Mouse (Mus musculus) brain, embryonic 18.5 days (tissue): ENCODE data around the gene Ehd3.
A peak's percentile ranks its signal among the peaks of the same experiment; 100 is the strongest.

Source experiments
- DNase-seq: peaks from one replicate; pipeline ENCODE4 v3.0.0-alpha.2; 2012; ENCODE audit warnings: low read depth, low spot score

Ehd3 gene

GRCm38 (mm10) chr17:73803521-73804184 is at the start of gene Ehd3:
Ehd3 (plus strand) TSS chr17:73804134.
- no peak for DNase-seq

- no peak for DNase-seq
Observed at GRCm38 (mm10) chr17:73770964-73771363, 33.0 kb upstream of the Ehd3 start.

DNA sequence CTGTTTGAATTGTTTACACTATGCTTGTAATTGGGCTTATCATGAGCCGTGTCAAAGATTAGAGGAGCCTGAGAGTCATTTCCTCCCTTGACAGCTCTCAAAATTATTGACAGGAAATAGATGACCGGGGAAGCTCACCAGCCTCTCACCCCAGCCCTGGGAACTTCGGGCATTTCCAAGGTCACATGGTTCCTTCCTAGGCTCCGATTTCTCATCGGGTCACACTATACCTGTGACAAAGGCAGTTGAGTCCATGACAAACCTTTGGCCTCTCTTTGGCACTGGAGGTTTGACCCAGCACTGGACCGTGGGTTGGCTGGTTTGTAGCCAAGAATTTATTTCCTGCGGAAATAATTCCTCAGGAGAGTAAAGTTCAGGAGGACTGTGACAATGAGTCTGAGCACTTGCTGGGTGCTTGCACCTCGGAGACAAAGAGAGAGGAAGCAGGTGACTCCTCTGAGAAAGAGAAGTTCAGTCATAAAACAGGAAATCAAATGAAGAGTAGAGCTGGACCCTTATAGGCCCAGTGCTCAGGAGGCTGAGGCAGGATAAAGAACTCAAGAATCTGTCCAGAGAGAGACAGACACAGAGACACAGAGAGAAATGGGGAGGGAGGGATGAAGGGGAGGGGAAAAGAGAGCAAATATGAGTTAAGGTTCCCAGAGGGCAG is 17.2 kb upstream of the Ehd3 start:
- DNase-seq, result no peak

- no peak for DNase-seq
Observed at GRCm38 (mm10) chr17:73790284-73791020, 13.5 kb upstream of the Ehd3 start.

GRCm38 (mm10) chr17:73796789-73797188 is 7.1 kb upstream of the Ehd3 start:
- no peak for DNase-seq

DNA sequence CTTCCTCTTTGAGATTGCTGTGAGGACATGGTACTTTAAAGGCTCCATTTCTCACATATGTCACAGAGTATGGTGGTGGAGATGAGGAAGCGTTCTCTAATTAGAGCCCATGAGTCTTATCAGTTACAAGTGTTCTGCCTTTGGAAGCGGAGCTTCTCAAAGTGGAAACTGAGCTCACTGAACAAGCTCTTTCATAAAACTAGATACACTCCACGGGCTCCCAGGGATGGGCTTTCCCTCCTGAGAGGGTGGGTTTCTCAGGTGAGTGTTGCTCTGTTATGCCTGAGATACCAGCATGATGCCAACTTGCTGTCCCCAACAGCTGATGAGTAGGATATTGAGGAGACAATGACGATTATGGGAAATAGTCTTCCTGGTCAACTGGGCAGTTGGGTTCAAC is 6.2 kb upstream of the Ehd3 start:
- no peak for DNase-seq

DNA sequence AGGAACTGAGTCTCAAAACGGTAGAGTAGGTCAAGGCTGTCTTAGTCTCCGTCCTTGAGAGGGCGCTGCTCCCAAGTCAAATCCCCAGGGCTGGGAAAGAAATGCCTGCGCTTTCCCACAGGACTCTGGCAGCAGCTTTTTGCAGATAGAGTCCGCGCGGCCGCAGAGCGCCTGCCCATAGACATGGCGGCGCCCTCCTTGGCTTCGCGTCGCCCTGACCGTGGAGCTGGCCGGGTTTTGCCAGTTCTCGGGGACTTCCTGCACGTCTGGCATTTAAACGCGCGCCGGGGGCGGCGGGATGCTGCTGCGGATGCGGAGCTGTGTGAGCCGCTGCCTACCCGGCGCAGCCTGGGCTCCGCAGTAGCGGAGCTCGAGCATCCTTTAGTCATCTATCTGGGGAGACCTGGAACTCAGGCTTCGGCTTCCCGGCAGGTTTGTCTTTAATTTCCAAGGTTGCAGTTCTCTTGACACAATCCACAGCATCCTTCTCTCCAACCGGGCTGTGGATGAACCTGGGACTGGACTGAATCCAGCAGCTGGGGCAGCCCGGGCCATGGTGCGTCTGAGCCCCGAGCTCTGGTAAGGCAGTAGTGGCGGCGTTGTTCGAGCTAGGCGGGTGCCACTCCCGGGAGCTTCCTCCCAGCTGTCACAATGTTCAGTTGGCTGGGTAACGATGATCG is 798 bp downstream of the Ehd3 start:
- DNase-seq, result peak; percentile 87

DNA sequence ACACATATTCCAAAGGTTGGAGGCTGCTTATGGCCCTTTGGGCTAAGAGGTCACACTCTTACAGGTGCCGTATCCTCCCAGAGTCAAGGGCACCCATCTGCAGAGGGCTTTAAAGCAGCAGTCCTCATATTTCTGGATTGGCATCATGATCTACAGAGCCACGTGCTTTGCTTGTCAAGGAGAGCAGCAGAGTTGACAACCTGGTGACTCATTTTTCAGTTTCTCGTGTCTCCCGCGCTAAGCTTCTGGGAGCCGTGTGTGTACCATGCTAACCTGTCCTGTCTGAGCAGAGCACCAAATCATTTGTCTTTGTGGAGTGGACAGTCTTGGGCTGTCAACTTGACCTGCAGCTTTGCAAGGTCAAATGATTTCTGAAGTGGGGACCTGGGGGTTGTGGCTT is 2.4 kb downstream of the Ehd3 start:
- no peak for DNase-seq

GRCm38 (mm10) chr17:73807211-73807610 is 3.3 kb downstream of the Ehd3 start:
- no peak for DNase-seq

- DNase-seq, result no peak
Observed at GRCm38 (mm10) chr17:73808431-73808830, 4.5 kb downstream of the Ehd3 start.

GRCm38 (mm10) chr17:73810801-73811200 is 6.9 kb downstream of the Ehd3 start:
- DNase-seq, result no peak

DNA sequence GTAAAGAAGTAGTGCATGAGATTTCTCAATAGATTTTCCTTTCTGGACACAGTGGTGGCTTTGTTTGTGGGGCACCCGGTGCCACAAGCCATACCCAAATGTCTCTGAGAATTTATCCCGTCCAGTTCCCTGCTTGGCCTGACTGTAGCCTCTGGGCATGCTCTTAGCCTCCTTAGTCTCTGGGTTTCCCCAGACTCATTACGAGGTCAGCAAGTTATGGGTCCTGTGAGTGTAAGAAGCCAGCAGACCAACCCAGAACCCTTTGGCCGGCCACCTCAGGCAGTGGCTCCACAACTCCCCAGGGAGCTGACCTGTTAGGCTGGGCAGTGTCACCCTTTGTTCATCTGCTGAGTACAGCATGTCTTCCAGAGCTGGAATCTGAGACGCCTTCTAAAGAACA is 7.6 kb downstream of the Ehd3 start:
- no peak for DNase-seq

DNA sequence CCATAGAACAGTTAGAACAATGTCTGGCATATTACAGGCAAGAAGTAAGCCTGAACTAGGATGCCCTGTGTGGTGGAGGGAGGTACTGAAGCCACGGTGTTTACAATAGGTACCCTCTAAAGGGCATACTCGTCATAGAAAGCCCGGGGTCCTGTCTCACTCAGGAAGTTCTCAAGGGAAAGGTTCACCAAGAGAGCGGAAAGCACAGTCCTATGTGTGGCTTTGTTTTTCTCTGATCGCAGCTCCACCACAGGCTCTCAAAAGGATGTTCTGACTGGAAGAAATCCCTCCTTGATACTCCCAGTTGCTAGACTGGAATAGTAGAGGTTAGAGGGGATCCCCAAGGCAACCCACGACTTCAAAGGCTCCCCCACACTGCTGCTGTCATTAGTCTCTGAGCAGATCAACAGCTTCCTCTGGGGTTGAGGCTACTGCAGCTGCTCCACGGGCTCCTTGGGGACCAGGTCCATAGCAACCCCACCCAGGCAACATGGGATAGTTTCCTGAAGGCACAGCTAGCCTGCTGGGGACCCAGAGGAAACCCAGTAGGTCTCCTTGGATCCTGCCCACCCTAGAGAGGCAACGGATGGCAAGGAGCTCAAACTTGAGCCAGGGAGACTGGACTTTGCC is 9.2 kb downstream of the Ehd3 start:
- no peak for DNase-seq

DNA sequence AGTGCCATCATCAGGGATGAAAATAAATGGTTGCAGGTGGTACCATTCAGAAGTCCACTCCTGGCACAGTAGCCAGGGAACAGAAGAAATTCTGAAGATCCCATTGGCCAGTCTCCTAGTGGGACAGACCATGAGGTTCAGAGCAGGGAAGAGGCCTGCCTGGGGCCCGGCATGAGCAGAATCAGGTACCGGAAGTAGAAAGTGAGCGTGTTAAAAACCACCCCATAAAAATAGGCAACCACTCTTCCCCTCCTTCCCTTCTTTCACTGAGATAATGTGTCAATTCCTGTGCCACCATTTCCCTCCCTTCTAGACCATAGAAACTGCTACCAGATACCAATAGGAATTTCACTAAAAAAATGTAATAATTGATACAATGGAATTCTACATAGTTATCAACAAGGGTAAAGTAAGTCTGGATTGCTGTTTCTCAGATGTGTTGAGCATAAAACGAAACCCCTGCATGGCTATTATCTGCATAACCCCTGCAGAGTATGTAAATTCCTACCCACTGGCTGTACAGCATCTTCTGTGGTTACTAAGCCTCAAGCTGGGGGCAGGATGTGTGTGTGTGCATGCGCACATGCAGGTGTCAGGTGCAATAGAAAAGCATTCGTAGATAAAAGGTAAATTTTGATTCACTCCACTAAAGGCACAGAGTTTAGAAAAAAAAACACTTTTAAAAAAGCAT is 10.7 kb downstream of the Ehd3 start:
- no peak for DNase-seq

DNA sequence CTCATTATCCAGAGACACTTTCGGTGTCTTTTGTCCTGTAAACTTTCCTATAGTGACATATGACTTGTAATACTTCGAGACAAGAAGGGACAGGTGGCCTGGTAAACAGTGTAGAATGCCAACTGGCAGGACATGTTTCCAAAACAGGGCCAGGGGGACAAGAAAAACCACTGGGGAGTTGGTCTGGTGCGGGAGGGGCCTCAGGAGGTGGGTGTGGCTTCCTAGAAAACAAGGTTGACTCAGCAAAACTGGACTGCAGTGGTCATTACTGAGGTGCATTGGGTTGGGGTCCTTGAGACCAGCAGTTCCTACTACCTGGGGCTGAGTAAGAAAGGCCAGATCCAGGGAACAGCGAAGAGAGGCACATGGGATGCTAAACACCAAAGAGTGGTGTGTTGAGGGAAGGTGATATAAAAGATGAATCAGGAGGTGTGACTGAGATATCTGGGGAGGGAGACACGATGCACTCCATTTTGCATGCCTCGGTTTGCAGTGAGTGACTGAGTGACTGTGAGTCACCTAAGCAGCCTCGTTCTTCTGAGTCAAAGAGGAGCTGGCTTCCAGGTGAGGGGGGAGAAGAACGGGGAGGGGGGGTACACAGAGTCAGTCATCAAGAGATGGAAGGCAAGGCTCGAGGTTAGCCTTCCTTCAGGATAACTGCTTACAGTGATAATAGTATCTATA is 13.9 kb downstream of the Ehd3 start:
- no peak for DNase-seq

DNA sequence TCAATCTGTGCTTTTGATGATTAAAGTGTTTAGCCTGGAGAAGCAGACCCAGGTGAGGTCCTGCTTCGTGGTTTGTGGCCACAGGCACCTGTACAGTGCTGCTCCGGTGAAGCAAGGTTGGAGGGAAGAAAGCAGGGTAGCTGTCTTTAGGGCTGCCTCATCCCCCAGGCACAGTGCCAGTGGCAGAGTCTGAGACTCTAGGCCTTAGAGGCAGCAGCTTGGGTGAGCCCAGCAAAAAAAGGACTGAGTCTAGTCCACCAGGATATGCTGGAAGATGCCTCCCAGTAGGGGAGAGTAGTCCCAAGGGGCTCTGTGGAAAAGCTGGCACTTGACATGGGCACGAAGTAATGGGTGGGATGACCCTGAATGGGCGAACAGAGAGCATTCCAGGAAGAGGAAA is 15.0 kb downstream of the Ehd3 start:
- DNase-seq, result no peak

GRCm38 (mm10) chr17:73820726-73821125 is 16.8 kb downstream of the Ehd3 start:
- DNase-seq, result no peak

DNA sequence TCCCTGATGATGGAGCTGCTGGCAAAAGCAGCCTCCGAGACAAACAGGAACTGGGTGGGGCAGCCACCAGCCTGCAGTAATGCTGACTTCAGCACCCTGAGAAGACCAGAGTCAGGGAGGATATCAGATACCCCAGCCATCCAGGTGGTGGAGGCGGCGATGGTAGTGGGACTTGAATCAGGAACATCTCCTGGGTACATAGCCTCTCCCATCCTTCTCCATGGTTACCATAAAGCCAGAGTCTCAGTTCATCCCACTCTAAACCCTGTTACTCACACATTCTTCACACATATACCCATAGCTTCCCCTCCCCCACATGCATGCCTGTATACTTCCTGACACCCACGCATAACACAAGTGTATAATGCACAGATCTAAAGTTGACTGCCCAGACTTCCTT is 18.3 kb downstream of the Ehd3 start:
- DNase-seq, result no peak

DNA sequence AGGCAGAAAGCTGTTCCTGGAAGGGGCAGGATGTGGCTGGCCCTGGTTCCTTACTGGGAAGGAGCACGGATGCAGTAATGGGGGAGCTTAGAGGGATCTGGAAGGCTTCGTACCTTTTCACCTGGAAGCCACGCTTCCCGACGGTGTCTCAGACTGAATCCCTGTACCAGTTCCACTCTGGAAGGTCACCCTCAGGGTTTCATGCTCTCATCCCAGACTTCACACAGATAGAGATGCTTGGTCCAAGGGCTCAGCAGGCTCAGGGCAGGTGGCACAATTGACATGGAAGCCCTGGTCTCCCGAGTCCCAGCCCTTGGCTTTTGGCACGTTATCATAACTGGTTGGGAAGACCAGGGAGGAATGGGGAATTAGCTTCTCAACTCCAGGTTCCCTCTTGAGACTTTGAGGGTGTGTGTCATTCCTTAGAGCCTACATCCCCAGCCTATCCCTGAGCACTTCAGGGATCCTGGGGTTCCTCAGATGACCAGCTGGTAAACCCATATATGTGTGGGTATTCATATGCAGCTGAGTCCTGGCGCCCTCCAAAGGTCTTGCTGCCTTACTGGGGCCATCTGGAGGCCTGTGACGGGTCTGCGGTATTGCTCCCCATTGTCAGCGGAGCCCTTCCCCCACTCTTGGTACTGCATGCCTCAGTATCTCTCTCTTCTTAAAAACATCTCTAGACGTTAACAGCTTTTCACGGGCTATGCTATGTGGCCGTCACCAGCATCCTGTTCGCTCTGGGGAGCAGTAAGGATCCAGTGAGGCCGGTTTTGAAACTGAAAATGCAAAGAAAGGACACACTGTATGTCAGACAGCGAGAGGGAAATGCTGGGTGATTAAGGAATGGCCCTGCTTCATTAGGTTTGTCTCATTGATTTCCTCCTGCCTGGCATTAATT is 19.4 kb downstream of the Ehd3 start:
- DNase-seq, result no peak

- DNase-seq, result no peak
Observed at GRCm38 (mm10) chr17:73824022-73824340, 20.0 kb downstream of the Ehd3 start.
